Mouse (Mus musculus): ENCODE measurements at regions not wholly inside any gene's neighbourhood (a gene's known extent, or its start where the extent isn't known, plus 50 kb on each side); places are given as distances from the start of the nearest gene placed in this dataset.
"Not testable (repeated sequence)": the region's sequence is repeated elsewhere in the genome, so short reads cannot be mapped to it uniquely, and the experiment has no call there.

- ATAC-seq, result peak; percentile 87
Measured at GRCm38 (mm10) chr10:26139100-26140093, 60.5 kb upstream of the Tmem200a start.

- no peak for ATAC-seq
Measured at GRCm38 (mm10) chr10:26152586-26152985, 73.7 kb upstream of the Tmem200a start.

GRCm38 (mm10) chr10:26158786-26159185 is 70.7 kb upstream of the Samd3 start:
- ATAC-seq, result no peak

GRCm38 (mm10) chr10:26161139-26161538 is 68.4 kb upstream of the Samd3 start:
- not testable (repeated sequence) for ATAC-seq

- no peak for ATAC-seq
Measured at GRCm38 (mm10) chr10:26164531-26164930, 65.0 kb upstream of the Samd3 start.

DNA sequence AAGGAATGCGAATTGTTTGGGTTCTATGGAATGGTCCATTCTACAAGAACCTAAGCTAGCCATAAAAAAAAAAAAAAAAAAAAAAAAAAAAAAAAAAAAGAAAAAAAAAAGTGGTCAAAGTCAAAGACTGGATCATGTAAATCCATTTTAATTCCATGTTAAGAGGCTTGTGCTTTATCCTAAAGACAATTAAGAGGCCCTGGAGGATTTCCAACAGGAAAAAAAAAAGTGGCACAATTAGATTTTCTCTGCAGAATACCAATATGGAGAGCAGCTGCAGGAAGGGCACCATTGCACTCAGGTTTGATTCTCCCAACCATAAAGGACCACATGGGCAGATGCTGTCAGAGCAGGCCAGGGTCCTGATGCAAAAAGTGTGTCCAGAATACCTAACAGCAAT is 51.9 kb upstream of the Samd3 start:
- ATAC-seq, result no peak

DNA sequence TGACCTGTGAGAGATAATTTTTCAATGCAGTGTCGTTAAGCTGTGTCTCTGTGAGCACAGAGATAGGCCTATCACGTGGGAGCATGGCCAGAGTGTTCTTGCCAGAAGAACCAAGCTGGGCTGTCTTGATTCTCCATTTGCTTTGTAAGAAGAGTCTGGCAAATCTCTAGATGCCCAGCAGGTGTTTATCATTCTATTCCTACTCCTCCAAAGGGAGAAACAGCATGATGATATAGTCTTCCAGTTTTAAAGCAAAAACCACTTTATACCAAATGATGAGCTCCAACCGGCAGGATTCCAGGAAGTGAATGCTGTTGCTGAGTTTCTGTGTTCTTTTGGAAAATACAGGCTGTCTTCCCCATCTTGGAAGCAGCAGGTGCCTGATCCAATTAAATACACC is 51.2 kb upstream of the Samd3 start:
- ATAC-seq, result no peak
